Mouse (Mus musculus) testis, postnatal 14 days (tissue): ENCODE data around the gene Ccdc84.

Experiments used
- DNase-seq: peaks from one replicate; pipeline ENCODE4 v3.0.0; 2021; ENCODE audit warnings: low spot score

Gene Ccdc84

DNA sequence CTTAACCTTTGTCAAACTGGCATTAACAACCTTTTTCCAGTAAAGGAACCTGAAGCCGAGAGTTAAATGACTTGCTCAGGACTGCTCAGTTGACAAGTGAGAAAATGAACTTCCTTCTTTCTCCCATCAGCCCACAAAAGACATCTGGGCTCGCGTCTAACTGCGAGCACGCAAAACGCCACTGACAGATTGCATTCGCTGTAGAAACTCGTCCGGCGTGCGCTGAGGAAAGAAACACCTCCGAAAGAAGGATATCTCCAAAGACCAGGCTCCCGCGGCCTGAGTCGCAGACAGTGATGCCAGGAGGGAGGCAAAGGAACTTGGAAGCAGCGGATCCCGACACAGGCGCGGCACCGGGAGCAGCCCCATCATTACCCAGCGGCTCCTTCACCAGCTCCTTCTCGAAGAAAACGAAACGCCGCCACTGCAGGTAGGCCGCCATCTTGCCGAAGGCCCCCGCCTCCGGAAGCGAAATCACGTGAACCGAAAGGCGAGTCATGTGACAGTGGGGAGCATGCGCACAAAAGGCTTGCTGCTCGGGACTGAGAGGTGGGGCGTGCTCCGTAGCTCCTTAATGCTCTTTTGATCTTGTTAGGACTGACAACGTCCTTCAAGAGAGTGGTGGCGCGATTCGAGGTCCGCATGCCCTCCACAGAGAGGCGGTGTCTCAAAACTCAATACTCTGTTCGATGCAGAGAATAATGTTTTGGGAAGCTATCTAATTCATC, 57.0 kb downstream of the Ccdc84 start, which contains the start of gene Vps11:
Gene Vps11 (minus strand): TSS at position 481 of the 728 bp plus-strand sequence.
- DNase-seq = peak; percentile 96
